Mouse (Mus musculus) embryonic facial prominence, embryonic 10.5 days (tissue): ENCODE measurements at regions not wholly inside any gene's neighbourhood (a gene's known extent, or its start where the extent isn't known, plus 50 kb on each side); places are given as distances from the start of the nearest gene placed in this dataset.

Experiments used
- DNase-seq: peaks from one replicate; pipeline ENCODE4 v3.0.0-alpha.2; 2017; ENCODE audit warnings: low spot score
- H3K27ac ChIP-seq: fragments of 300-500 bp; sonication (generic); replicated peaks from 2 replicates; pipeline ENCODE4 v1.5.1; 2016; ENCODE audit warnings: mild to moderate bottlenecking
- H3K27me3 ChIP-seq: fragments of 300-500 bp; sonication (generic); replicated peaks from 2 replicates; pipeline ENCODE4 v1.6.1; 2016; ENCODE audit warnings: low read depth, mild to moderate bottlenecking; ENCODE audit not compliant: poor library complexity, severe bottlenecking
- H3K36me3 ChIP-seq: fragments of 300-500 bp; sonication (generic); replicated peaks from 2 replicates; pipeline ENCODE4 v1.6.1; 2016; ENCODE audit warnings: mild to moderate bottlenecking, moderate library complexity
- H3K4me1 ChIP-seq: fragments of 300-500 bp; sonication (generic); 2 replicates; pipeline ENCODE4 v1.6.1; 2016
- H3K4me3 ChIP-seq: fragments of 300-500 bp; sonication (generic); 2 replicates; pipeline ENCODE4 v1.5.1; 2016; ENCODE audit warnings: mild to moderate bottlenecking, moderate library complexity
- H3K9me3 ChIP-seq: fragments of 300-500 bp; sonication (generic); 2 replicates; pipeline ENCODE4 v1.6.1; 2016; ENCODE audit warnings: mild to moderate bottlenecking
- WGBS: fragments of 180-500 bp; shearing (Covaris S2); methylation state at CpG from one replicate; pipeline ENCODE4 v1.1.7; 2016; 5-methylcytosine and 5-hydroxymethylcytosine counted together

GRCm38 (mm10) chr1:81912607-81913006 lies 320.3 kb upstream of the Gm9747 start:
- no peaks in the 10 kb centered on the region for H3K36me3 ChIP-seq
- no peaks in the 10 kb centered on the region for H3K9me3 ChIP-seq
- DNase-seq = no peak
- no peak overlapping the region for H3K27ac ChIP-seq
- H3K4me3 ChIP-seq = no peak overlapping the region
- H3K4me1 ChIP-seq = peaks cover 10% of the 10 kb centered on the region; the same call in 1 of the 2 replicates
- no peaks in the 10 kb centered on the region for H3K27me3 ChIP-seq

- H3K4me1 ChIP-seq = peaks cover 9% of the 10 kb centered on the region; the same call in 1 of the 2 replicates
- DNase-seq = no peak
Observed at GRCm38 (mm10) chr1:81913561-81913964, 319.3 kb upstream of the Gm9747 start.

GRCm38 (mm10) chr1:81916840-81917239 lies 316.1 kb upstream of the Gm9747 start:
- WGBS = 46% methylated on average over 2 of the region's 2 CpGs
- H3K27ac ChIP-seq = no peak overlapping the region
- no peak overlapping the region for H3K4me3 ChIP-seq
- H3K36me3 ChIP-seq = no peaks in the 10 kb centered on the region
- H3K27me3 ChIP-seq = no peaks in the 10 kb centered on the region
- peaks cover 5% of the 10 kb centered on the region; the same call in 1 of the 2 replicates for H3K4me1 ChIP-seq
- no peaks in the 10 kb centered on the region for H3K9me3 ChIP-seq
- no peak for DNase-seq

More at GRCm38 (mm10) chr1:81913561-81913964, 319.3 kb upstream of the Gm9747 start:
- H3K27ac ChIP-seq = no peak overlapping the region
- H3K36me3 ChIP-seq = no peaks in the 10 kb centered on the region
- no peaks in the 10 kb centered on the region for H3K27me3 ChIP-seq
- WGBS = 79% methylated on average over 4 of the region's 4 CpGs
- no peak overlapping the region for H3K4me3 ChIP-seq
- H3K9me3 ChIP-seq = no peaks in the 10 kb centered on the region

GRCm38 (mm10) chr1:81927721-81928120 lies 305.2 kb upstream of the Gm9747 start:
- H3K27me3 ChIP-seq = no peaks in the 10 kb centered on the region
- H3K4me1 ChIP-seq = no peaks in the 10 kb centered on the region
- no peak overlapping the region for H3K27ac ChIP-seq
- WGBS = 88% methylated on average over 5 of the region's 5 CpGs
- no peaks in the 10 kb centered on the region for H3K9me3 ChIP-seq
- no peak overlapping the region for H3K4me3 ChIP-seq
- H3K36me3 ChIP-seq = no peaks in the 10 kb centered on the region
- DNase-seq = no peak

GRCm38 (mm10) chr1:81933064-81933463 lies 299.8 kb upstream of the Gm9747 start:
- H3K9me3 ChIP-seq = no peaks in the 10 kb centered on the region
- DNase-seq = no peak
- no peaks in the 10 kb centered on the region for H3K36me3 ChIP-seq
- H3K27me3 ChIP-seq = no peaks in the 10 kb centered on the region
- no peaks in the 10 kb centered on the region for H3K4me1 ChIP-seq
- no peak overlapping the region for H3K4me3 ChIP-seq
- no peak overlapping the region for H3K27ac ChIP-seq

GRCm38 (mm10) chr1:81945236-81945635 lies 287.7 kb upstream of the Gm9747 start:
- H3K36me3 ChIP-seq = no peaks in the 10 kb centered on the region
- H3K27ac ChIP-seq = no peak overlapping the region
- no peaks in the 10 kb centered on the region for H3K9me3 ChIP-seq
- DNase-seq = no peak
- 0 out of 2 replicates have a peak, but pooled peaks cover 6% of the 10 kb centered on the region for H3K4me1 ChIP-seq
- H3K27me3 ChIP-seq = no peaks in the 10 kb centered on the region
- H3K4me3 ChIP-seq = no peak overlapping the region
- WGBS = 88% methylated on average over 5 of the region's 5 CpGs

GRCm38 (mm10) chr1:81950140-81950550 lies 282.8 kb upstream of the Gm9747 start:
- no peak overlapping the region for H3K4me3 ChIP-seq
- 0 out of 2 replicates have a peak, but pooled peaks cover 6% of the 10 kb centered on the region for H3K4me1 ChIP-seq
- DNase-seq = no peak
- no peaks in the 10 kb centered on the region for H3K9me3 ChIP-seq
- H3K27ac ChIP-seq = no peak overlapping the region
- H3K36me3 ChIP-seq = no peaks in the 10 kb centered on the region
- 71% methylated on average over 3 of the region's 3 CpGs for WGBS
- no peaks in the 10 kb centered on the region for H3K27me3 ChIP-seq

- no peak for DNase-seq
- Histone ChIP-seq H3K27me3 (no peaks in the 10 kb centered on the region), H3K9me3 (no peaks in the 10 kb centered on the region), H3K4me3 (no peak overlapping the region), H3K36me3 (no peaks in the 10 kb centered on the region), H3K4me1 (0 out of 2 replicates have a peak, but pooled peaks cover 6% of the 10 kb centered on the region), H3K27ac (no peak overlapping the region)
- 65% methylated on average over 1 of the region's 1 CpGs for WGBS
Observed at GRCm38 (mm10) chr1:81950853-81951252, 282.1 kb upstream of the Gm9747 start.

GRCm38 (mm10) chr1:81951493-81952011 lies 281.4 kb upstream of the Gm9747 start:
- H3K4me3 ChIP-seq = no peak overlapping the region
- H3K27ac ChIP-seq = no peak overlapping the region
- H3K36me3 ChIP-seq = no peaks in the 10 kb centered on the region
- 0 out of 2 replicates have a peak, but pooled peaks cover 6% of the 10 kb centered on the region for H3K4me1 ChIP-seq
- DNase-seq = no peak
- H3K9me3 ChIP-seq = no peaks in the 10 kb centered on the region
- WGBS = 89% methylated on average over 4 of the region's 4 CpGs
- H3K27me3 ChIP-seq = no peaks in the 10 kb centered on the region

- Histone ChIP-seq H3K9me3 (no peaks in the 10 kb centered on the region), H3K27me3 (no peaks in the 10 kb centered on the region), H3K4me3 (no peak overlapping the region), H3K27ac (no peak overlapping the region), H3K36me3 (no peaks in the 10 kb centered on the region), H3K4me1 (0 out of 2 replicates have a peak, but pooled peaks cover 6% of the 10 kb centered on the region)
- DNase-seq = no peak
- WGBS = 70% methylated on average over 3 of the region's 3 CpGs
Observed at GRCm38 (mm10) chr1:81952095-81952494, 280.8 kb upstream of the Gm9747 start.

GRCm38 (mm10) chr1:81954507-81954906 lies 278.4 kb upstream of the Gm9747 start:
- 79% methylated on average over 2 of the region's 2 CpGs for WGBS
- Histone ChIP-seq H3K27me3 (no peaks in the 10 kb centered on the region), H3K4me3 (no peak overlapping the region), H3K36me3 (no peaks in the 10 kb centered on the region), H3K9me3 (no peaks in the 10 kb centered on the region), H3K27ac (no peak overlapping the region), H3K4me1 (0 out of 2 replicates have a peak, but pooled peaks cover 6% of the 10 kb centered on the region)
- no peak for DNase-seq

GRCm38 (mm10) chr1:81967062-81967461 lies 265.9 kb upstream of the Gm9747 start:
- Histone ChIP-seq H3K36me3 (no peaks in the 10 kb centered on the region), H3K4me3 (no peak overlapping the region), H3K27me3 (no peaks in the 10 kb centered on the region), H3K4me1 (0 out of 2 replicates have a peak, but pooled peaks cover 6% of the 10 kb centered on the region), H3K27ac (no peak overlapping the region), H3K9me3 (no peaks in the 10 kb centered on the region)
- WGBS = 94% methylated on average over 1 of the region's 1 CpGs
- DNase-seq = no peak

- no peak overlapping the region for H3K27ac ChIP-seq
- H3K4me1 ChIP-seq = no peaks in the 10 kb centered on the region
- WGBS = 86% methylated on average over 1 of the region's 1 CpGs
- no peaks in the 10 kb centered on the region for H3K36me3 ChIP-seq
- H3K4me3 ChIP-seq = no peak overlapping the region
- no peaks in the 10 kb centered on the region for H3K27me3 ChIP-seq
- no peaks in the 10 kb centered on the region for H3K9me3 ChIP-seq
- DNase-seq = no peak
Observed at GRCm38 (mm10) chr1:81967746-81968295, 265.1 kb upstream of the Gm9747 start.
